Mouse (Mus musculus) T-helper 2 cell (primary cell): ENCODE measurements around the gene H2-Q7.
"Not testable (repeated sequence)": the region's sequence is repeated elsewhere in the genome, so short reads cannot be mapped to it uniquely, and the experiment has no call there.

Source experiments
- in situ Hi-C: fragments of 300-600 bp; cut with MboI, MseI; formaldehyde crosslinking; loops from one replicate; pipeline ENCODE4 v1.15.1; 2025; ENCODE audit warnings: high pct_unique_total_duplicates

Gene H2-Q7

DNA sequence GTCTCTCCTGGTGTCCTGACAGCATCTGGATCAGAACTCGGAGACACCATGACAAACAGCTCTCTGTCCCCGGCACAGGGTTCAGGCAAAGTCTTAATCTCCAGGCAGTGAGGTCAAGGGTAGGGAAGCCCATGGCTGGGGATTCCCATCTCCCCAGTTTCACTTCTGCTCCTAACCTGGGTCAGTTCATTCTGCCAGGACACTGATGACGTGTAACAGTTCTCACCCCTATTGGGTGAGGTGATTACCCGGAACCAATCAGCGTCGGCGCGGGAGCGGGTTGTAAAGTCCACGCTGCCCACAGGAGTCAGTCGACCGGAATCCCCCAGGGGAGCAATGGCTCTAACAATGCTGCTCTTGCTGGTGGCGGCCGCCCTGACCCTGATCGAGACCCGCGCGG is at the start of gene H2-Q7:
Gene H2-Q7, plus strand, starts transcription at position 271 of the 400 bp plus-strand sequence.
- in situ Hi-C loops, result loop anchor here (25.0 kb wide), 1 partner anchor 1452 kb away; no protein-coding TSS in a partner anchor

DNA sequence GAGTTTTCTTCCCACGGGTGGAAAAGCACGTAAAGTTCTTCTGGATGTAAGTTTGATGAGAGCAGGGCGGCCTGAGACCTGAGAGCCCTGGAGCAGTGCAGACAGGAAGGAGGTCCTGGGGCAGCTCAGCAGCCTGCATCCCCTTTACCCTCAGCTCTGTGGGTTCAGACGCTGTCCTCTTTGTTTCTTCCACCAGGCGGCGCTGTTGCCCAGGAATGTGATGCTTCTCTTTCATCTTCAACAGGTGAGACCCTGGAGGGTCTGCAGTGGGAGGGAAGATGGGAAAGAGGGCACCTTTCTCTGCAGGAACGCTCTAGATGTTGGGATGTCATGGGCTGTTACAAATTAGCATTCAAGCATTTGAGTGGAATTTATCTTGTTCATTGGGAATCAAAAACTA is 49.2 kb upstream of the H2-Q7 start:
- in situ Hi-C loops, result not testable (repeated sequence)

DNA sequence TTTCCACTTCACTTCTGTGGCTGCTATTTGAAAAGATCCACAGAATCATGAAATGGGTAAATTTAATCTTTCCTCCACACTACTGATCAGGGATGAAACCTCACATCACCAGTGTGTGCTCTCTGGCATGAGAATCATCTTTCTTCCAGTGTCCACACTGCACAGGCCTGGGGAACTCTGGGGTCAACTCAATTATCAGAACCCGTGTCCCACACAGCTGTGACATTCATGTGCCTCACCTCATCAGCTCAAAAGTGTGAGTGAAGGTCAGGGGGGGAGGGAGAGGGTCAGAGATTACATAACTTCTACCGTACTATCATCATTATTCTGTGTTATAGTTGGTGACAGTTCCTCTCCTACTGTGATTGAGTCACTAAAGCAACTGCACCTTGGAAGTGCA is 46.3 kb upstream of the H2-Q7 start:
- in situ Hi-C loops, result not testable (repeated sequence)

DNA sequence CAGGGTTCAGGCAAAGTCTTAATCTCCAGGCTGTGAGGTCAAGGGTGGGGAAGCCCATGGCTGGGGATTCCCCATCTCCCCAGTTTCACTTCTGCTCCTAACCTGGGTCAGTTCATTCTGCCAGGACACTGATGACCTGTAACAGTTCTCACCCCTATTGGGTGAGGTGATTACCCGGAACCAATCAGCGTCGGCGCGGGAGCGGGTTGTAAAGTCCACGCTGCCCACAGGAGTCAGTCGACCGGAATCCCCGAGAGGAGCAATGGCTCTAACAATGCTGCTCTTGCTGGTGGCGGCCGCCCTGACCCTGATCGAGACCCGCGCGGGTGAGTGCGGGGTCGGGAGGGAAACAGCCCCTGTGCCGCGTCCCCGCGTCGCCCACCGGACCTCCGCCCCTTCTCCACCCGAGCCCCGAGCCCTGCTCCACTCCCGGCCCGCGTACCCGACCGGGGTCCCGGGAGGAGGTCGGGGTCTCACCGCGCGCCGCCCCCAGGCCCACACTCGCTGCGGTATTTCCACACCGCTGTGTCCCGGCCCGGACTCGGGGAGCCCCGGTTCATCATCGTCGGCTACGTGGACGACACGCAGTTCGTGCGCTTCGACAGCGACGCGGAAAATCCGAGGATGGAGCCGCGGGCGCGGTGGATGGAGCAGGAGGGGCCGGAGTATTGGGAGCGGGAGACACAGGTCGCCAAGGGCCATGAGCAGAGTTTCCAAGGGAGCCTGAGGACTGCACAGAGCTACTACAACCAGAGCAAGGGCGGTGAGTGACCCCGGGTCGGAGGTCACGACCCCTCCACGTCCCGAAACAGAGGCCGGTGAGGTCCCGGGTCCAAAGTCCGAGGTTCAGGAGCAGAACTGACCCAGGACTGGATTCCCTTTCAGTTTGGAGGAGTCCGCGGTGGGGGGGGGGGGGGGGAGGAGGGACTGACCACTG is 44.8 kb upstream of the H2-Q7 start:
- in situ Hi-C loops, result not testable (repeated sequence)

DNA sequence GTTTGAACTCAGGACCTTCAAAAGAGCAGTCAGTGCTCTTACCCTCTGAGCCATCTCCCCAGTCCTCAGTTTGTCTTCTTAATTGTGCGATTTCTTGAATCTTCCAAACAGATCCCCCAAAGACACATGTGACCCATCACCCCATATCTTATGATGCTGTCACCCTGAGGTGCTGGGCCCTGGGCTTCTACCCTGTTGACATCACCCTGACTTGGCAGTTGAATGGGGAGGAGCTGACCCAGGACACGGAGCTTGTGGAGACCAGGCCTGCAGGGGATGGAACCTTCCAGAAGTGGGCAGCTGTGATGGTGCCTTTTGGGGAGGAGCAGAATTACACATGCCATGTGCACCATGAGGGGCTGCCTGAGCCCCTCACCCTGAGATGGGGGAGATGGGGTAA is 42.0 kb upstream of the H2-Q7 start:
- in situ Hi-C loops, result loop anchor here (5.0 kb wide), 1 partner anchor 45 kb away; no protein-coding TSS in a partner anchor

DNA sequence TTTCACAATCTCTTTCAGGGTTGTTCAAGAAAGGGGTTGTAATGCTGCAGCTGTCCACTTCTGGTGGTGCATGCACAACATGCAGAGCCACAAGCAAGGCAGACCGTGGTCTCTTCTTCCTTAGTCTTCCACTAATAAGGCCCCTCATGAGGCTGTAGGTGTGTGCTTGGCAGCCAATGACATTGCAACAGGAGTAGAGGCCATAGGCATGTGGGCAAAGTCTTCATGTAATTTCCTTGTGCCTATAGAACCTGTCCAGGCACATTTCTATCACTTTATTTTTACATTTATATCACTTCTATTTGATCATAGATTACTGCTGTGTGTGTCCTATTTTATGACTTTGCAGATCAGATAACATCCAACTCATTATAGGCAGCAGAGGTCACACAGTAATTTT is 25.9 kb upstream of the H2-Q7 start:
- in situ Hi-C loops, result not testable (repeated sequence)

DNA sequence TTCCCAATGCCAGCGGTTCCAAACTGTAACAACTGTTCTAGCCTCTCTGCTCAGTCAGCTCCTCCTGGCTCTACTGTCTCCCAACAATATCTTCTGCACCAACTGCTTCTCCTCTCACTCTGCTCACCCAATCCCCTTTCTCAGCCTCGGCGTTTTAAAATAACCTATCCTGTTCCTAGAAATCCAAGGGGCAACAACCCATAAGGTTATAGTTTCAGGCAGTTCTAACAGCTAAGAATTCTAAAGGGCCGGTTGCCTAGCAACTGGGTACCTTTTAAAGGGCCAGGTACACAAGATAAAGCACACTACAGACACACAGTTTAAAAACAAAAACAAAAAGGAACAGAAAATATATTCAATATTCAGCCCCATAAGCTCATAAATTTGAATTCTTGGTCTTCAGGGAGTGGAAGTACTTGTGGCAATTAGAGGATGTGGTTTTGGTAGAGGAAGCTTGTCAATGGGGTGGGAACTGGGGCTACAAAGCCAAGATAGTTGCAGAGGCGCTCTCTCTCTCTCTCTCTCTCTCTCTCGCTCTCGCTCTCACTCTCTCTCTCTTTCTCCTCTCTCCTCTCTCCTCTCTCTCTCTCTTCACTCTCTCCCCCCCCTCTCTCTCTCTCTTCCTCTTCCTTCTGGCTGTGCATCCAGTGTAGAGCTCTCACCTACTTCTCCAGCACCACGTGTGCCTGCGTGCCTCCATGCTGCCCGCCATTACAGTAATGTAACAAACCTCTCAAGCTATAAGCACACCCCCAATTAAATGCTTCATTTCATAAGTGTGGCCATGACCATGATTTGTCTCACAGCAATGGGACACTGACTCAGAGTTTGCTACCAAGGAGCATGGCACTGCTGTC is 23.5 kb upstream of the H2-Q7 start:
- in situ Hi-C loops, result not testable (repeated sequence)

DNA sequence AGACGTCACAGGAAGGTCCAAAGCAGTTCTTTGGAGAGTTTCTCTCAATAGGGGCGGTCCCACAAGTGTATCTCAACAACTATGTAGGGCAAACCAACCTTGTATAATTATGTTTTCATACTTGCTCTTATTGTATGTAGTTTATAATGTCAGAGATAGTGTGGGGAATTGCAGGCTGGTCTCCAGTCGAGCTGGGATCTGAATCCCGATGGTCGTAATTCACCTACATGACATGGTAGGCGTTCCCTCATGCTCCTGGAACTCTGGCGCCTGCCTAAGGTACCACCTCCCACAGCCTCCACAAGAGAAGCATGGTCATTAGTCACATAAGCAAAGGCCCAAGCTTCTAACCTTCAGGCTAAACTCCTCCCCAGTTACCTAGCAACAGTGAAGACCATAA is 20.2 kb upstream of the H2-Q7 start:
- in situ Hi-C loops, result no loop called here

DNA sequence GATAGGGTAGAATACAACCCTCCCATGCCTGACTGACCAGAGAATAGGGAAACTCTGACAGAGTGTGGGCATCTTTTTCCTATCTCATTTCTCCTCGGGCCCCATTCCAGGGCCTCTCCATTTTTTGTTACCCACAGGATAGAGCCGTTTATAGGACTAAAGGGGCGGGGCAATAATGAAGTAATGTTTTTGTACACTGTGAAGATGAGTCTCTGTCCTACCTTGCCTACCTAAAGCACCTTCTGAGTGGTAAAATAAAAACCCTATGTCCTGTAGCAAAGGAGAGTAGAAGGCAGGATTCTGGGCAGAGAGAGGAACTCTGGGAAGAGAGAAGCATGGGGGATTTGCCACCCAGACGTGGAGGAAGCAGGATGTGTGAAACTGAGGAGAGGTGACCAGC is 19.4 kb upstream of the H2-Q7 start:
- in situ Hi-C loops, result not testable (repeated sequence)

DNA sequence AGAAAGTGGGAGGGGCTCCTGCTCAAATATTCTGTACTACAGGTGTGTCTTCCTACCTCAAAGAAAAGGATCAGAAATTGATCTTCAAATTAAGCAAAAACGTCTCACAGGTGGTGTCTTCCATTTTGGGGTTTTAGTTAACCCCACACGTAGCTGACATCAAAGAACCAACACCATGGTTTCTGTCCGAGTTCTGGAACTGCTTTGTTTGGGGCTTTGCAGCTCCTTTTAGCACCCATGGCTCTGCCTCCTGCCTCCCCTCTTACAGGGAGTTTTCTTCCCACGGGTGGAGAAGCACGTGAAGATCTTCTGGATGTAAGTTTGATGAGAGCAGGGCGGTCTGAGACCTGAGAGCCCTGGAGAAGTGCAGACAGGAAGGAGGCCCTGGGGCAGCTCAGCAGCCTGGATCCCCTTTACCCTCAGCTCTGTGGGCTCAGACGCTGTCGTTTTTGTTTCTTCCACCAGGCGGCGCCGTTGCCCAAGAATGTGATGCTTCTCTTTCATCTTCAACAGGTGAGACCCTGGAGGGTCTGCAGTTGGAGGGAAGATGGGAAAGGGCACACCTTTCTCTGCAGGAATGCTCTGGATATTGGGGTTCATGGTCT is 18.6 kb upstream of the H2-Q7 start:
- in situ Hi-C loops, result loop anchor here (5.0 kb wide), 2 partner anchors 37 to 97 kb away; partner anchors contain the start of genes Cchcr1 and Tcf19

DNA sequence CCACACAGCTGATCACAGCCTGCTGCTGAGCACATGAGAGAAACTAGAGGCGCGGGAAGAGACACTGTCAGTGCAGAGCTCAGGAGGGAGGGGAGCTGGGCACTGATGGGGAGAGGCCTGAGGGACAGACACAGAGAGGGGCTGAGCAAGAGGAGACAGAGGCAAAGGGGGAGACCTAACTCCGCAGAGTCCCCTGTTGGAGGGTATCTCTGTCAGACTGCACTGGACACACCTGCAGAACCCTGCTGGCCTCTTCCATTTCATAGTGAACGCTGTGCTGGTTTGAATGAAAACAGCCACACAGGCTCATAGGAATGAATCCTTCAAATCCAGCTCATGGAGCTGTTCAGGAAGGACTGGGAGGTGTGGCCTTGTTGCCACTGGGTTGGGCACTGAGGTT is 17.6 kb upstream of the H2-Q7 start:
- in situ Hi-C loops, result loop anchor here (5.0 kb wide), 2 partner anchors 36 to 96 kb away; partner anchors contain the start of genes Cchcr1 and Tcf19

DNA sequence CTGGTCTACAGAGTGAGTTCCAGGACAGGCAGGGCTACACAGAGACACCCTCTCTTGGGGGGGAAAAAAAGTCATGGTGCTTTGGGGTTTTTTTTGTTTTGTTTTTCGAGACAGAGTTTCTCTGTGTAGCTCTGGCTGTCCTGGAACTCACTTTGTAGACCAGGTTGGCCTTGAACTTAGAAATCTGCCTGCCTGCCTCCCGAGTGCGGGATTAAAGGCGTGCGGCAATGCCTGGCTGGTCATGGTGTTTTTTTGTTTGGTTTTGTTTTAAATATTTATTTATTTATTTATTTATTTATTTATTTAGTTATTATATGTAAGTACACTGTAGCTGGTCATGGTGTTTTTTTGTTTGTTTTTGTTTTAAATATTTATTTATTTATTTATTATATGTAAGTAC is 16.6 kb upstream of the H2-Q7 start:
- in situ Hi-C loops, result loop anchor here (5.0 kb wide), 2 partner anchors 35 to 95 kb away; partner anchors contain the start of genes Cchcr1 and Tcf19

DNA sequence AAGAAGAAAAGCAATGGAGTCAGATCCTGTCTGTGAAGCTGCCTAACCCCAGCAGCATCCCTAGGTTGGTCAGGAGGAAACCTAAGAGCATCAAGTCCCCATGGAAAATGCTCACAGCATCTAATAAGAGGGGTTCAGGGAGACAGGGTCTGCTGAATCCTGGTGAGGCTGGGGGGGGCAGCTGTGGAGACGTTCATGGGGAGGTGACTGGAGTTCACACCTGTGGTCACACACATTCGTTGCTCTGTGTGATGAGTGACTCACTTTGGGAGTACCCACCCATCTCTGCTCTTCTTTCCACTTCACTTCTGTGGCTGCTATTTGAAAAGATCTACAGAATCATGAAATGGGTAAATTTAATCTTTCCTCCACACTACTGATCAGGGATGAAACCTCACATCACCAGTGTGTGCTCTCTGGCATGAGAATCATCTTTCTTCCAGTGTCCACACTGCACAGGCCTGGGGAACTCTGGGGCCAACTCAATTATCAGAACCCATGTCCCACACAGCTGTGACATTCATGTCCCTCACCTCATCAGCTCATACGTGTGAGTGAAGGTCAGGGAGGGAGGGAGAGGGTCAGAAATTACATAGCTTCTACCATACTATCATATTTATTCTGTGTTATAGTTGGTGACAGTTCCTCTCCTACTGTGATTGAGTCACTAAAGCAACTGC is 15.7 kb upstream of the H2-Q7 start:
- in situ Hi-C loops, result loop anchor here (5.0 kb wide), 2 partner anchors 34 to 94 kb away; partner anchors contain the start of genes Cchcr1 and Tcf19

DNA sequence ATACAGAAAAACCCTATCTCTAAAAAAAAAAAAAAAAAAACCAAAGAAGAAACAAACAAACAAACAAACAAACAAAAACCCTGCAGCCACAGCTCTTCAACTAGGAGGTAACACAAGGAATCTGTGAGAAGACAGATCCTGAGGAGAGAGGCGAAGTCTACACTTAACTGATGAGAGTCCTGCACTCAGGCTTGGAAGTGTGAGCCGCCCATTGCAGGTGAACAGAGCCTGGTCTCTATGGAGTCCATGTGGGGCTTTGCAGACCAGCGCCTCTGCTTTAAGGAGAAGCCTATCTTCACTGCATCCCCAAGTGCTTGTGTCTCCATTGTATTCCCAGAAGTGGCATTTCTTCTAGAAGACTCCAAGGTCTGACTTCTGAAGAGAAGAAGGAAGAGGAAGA is 14.8 kb upstream of the H2-Q7 start:
- in situ Hi-C loops, result loop anchor here (5.0 kb wide), 2 partner anchors 33 to 93 kb away; partner anchors contain the start of genes Cchcr1 and Tcf19

DNA sequence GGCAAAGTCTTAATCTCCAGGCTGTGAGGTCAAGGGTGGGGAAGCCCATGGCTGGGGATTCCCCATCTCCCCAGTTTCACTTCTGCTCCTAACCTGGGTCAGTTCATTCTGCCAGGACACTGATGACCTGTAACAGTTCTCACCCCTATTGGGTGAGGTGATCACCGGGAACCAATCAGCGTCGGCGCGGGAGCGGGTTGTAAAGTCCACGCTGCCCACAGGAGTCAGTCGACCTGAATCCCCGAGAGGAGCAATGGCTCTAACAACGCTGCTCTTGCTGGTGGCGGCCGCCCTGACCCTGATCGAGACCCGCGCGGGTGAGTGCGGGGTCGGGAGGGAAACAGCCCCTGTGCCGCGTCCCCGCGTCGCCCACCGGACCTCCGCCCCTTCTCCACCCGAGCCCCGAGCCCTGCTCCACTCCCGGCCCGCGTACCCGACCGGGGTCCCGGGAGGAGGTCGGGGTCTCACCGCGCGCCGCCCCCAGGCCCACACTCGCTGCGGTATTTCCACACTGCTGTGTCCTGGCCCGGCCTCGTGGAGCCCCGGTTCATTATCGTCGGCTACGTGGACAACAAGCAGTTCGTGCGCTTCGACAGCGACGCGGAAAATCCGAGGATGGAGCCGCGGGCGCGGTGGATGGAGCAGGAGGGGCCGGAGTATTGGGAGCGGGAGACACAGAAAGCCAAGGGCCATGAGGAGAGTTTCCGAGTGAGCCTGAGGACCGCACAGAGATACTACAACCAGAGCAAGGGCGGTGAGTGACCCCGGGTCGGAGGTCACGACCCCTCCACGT is 14.1 kb upstream of the H2-Q7 start, which contains the start of gene H2-Q6:
Gene H2-Q6, plus strand, starts transcription at position 227 of the 793 bp plus-strand sequence.
- in situ Hi-C loops, result loop anchor here (5.0 to 25.0 kb wide), 3 partner anchors 32 to 1438 kb away; partner anchors contain the start of genes Cchcr1 and Tcf19

DNA sequence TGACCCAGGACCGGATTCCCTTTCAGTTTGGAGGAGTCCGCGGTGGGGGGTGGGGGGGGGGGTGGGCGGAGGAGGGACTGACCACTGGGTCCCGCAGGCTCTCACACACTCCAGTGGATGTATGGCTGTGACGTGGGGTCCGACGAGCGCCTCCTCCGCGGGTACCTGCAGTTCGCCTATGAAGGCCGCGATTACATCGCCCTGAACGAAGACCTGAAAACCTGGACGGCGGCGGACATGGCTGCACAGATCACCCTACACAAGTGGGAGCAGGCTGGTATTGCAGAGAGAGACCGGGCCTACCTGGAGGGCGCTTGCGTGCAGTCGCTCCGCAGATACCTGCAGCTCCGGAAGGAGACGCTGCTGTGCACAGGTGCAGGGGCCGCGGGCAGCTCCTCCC is 13.5 kb upstream of the H2-Q7 start:
- in situ Hi-C loops, result loop anchor here (25.0 kb wide), 1 partner anchor 1438 kb away; no protein-coding TSS in a partner anchor

DNA sequence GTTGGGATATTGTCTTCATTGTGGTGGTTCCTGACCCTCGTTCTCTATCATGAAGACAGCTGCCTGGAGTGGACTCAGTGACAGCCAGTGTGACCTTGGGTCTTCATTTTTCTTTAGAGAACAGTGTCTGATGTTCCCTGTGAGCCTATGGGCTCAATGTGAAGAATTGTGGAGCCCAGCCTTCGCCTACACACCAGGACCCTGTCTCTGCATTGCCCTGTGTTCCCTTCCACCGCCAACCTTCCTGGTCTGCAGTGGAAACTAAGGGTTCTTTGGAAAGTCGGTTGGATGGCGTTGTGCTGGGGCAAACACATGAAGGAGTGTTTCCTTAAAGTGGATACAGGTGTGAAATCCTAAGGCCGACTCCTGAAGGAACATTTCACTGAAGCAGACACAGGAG is 10.1 kb upstream of the H2-Q7 start:
- in situ Hi-C loops, result loop anchor here (25.0 kb wide), 1 partner anchor 1442 kb away; no protein-coding TSS in a partner anchor

DNA sequence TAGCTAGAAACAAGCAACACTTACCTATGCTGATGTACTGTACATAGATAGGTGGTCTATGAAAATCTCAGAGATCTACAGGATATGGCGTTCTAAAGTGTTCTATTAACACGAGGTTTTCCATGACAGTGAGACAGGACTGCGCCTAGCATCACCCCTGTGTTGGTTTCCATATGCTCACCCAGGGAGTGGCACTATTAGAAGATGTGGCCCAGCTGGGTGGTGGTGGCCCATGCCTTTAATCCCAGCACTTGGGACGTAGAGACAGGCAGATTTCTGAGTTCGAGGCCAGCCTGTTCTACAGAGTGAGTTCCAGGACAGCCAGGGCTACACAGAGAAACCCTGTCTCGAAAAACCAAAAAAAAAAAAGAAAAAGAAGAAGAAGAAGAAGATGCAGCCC is 8.3 kb upstream of the H2-Q7 start:
- in situ Hi-C loops, result loop anchor here (25.0 kb wide), 1 partner anchor 1443 kb away; no protein-coding TSS in a partner anchor

DNA sequence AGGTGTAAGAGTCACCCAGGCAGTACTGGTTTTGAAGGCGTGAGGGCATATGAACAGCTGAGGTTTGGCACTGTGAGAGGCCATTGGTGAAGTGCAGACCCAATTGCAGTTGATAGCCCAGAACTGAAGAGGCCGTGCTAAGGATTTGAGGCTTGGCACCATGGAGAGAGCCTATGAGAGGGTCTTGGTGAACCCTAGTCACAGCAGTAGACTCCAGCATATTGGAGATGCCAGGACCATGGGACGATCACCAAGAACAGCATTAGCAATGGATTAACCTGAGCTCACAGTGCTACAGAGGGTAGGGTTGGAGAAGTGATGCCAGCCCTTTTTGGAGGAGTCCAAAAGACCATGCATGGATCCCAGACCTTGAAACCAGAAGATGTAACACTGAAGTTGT is 6.8 kb upstream of the H2-Q7 start:
- in situ Hi-C loops, result loop anchor here (25.0 kb wide), 1 partner anchor 1445 kb away; no protein-coding TSS in a partner anchor
